Mouse (Mus musculus) hindbrain, embryonic 12.5 days (tissue): ENCODE data around the gene Lsm4. TPM values are rescaled to one million over a fixed set of nuclear protein-coding genes. Genes with fewer than 3 reads are reported as not detected.

Experiments used
- ATAC-seq: fragments of 200-750 bp; cut with Nextera tagmentation; 2 replicates; pipeline ENCODE4 v1.8.0; 2017; ENCODE audit warnings: moderate TSS enrichment; ENCODE audit not compliant: low FRiP score
- H3K27ac ChIP-seq: fragments of 300-500 bp; sonication (generic); 2 replicates; pipeline ENCODE4 v1.5.1; 2016; ENCODE audit warnings: mild to moderate bottlenecking
- H3K27me3 ChIP-seq: fragments of 300-500 bp; sonication (generic); 2 replicates; pipeline ENCODE4 v1.6.1; 2016; ENCODE audit warnings: mild to moderate bottlenecking
- H3K36me3 ChIP-seq: fragments of 300-500 bp; sonication (generic); 2 replicates; pipeline ENCODE4 v1.6.1; 2016; ENCODE audit warnings: mild to moderate bottlenecking
- H3K4me1 ChIP-seq: fragments of 300-500 bp; sonication (generic); 2 replicates; pipeline ENCODE4 v1.6.1; 2016
- H3K4me2 ChIP-seq: fragments of 300-500 bp; sonication (generic); replicated peaks from 2 replicates; pipeline ENCODE4 v1.6.1; 2016; ENCODE audit warnings: mild to moderate bottlenecking
- H3K4me3 ChIP-seq: fragments of 300-500 bp; sonication (generic); 2 replicates; pipeline ENCODE4 v1.5.1; 2016; ENCODE audit warnings: mild to moderate bottlenecking
- H3K9ac ChIP-seq: fragments of 300-500 bp; sonication (generic); 2 replicates; pipeline ENCODE4 v1.6.1; 2016; ENCODE audit warnings: mild to moderate bottlenecking, moderate library complexity
- H3K9me3 ChIP-seq: fragments of 300-500 bp; sonication (generic); replicated peaks from 2 replicates; pipeline ENCODE4 v1.6.1; 2016; ENCODE audit warnings: mild to moderate bottlenecking
- WGBS: fragments of 180-500 bp; shearing (Covaris S2); methylation state at CpG from one replicate; pipeline ENCODE4 v1.1.7; 2016; 5-methylcytosine and 5-hydroxymethylcytosine counted together
- polyA plus RNA-seq: library from polyadenylated mRNA; unstranded; fragments of >200 nt; fragmentation: Nextera tagmentation; extraction: Ambion mirVana; gene quantifications from 2 replicates; pipeline ENCODE4 v1.2.1, GENCODE M21; 2016

Gene Lsm4
- polyA plus RNA-seq, 1 experiment from 2014 or later: 227 TPM

GRCm38 (mm10) chr8:70654121-70654520 lies 18.9 kb upstream of the Lsm4 start:
- no peaks in the 10 kb centered on the region for H3K9me3 ChIP-seq
- H3K36me3 ChIP-seq: peaks cover 39% of the 10 kb centered on the region
- H3K27ac ChIP-seq: no peak overlapping the region
- H3K4me2 ChIP-seq: no peak overlapping the region
- no peak overlapping the region for H3K9ac ChIP-seq
- ATAC-seq: no peak
- H3K4me3 ChIP-seq: no peak overlapping the region
- 79% methylated on average over 1 of the region's 1 CpGs for WGBS
- peaks cover 62% of the 10 kb centered on the region for H3K4me1 ChIP-seq
- no peaks in the 10 kb centered on the region for H3K27me3 ChIP-seq

DNA sequence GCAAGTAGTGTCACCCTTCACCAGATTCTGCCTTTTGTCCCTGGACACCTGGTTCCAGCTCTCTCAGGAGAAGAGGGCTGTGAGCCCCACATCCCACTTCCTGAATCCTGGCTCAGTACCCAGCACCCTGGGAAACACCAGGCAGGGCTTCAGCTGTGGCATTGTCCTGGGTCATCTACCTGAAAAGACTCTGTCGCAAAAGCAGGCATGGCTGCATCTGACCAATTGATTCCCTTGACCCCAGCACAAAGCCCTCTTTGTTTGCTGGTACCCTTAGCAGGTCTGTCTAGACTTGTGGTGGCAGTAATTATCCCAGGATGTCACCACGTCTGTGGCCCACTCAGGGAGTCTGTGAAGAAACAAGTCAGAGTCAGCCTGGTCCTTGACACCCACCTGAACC lies 17.6 kb upstream of the Lsm4 start:
- peak overlapping the region; percentile 90 for H3K27ac ChIP-seq
- no peak for ATAC-seq
- peak overlapping the region; percentile 74 for H3K4me2 ChIP-seq
- H3K27me3 ChIP-seq: no peaks in the 10 kb centered on the region
- H3K9me3 ChIP-seq: no peaks in the 10 kb centered on the region
- 14% methylated on average over 2 of the region's 2 CpGs for WGBS
- H3K9ac ChIP-seq: no peak overlapping the region
- peaks cover 56% of the 10 kb centered on the region for H3K4me1 ChIP-seq
- no peak overlapping the region for H3K4me3 ChIP-seq
- peaks cover 27% of the 10 kb centered on the region for H3K36me3 ChIP-seq

DNA sequence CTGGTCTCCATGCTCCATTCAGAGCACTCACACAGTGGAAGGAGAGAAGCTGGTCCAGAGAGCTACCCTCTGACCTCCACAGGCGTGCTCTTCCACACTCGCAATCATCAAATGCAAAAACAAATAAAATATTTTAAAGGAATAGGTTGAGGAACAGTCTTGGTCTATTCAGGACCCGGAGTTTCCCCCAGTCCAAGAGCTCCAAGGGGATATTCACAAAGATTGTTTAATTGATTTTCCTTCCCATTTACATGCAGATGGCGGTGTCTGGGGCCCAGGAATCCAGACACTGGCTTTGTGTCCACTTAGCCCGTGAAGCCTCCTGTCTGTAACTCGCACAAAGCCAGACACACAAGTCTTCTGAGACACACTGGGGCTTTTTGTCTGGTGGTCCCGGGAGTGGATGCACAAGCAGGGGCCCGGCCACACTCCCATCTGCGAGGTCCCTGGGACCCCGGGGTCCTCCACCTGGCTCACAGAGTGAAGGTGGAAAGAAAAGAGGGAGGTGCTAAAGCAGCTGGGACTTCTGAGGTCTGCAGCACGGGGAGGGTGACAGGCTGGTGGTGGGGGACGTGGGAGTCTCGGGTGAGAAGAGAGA lies 16.8 kb upstream of the Lsm4 start:
- H3K27me3 ChIP-seq: no peaks in the 10 kb centered on the region
- H3K9ac ChIP-seq: peak overlapping the region; percentile 90; the same call in 1 of the 2 replicates
- H3K9me3 ChIP-seq: no peaks in the 10 kb centered on the region
- peak overlapping the region; percentile 74 for H3K4me2 ChIP-seq
- peak; percentile 63 for ATAC-seq
- H3K36me3 ChIP-seq: peaks cover 20% of the 10 kb centered on the region
- peaks cover 58% of the 10 kb centered on the region for H3K4me1 ChIP-seq
- WGBS: 20% methylated on average over 13 of the region's 13 CpGs
- no peak overlapping the region for H3K4me3 ChIP-seq
- H3K27ac ChIP-seq: peak overlapping the region; percentile 90

DNA sequence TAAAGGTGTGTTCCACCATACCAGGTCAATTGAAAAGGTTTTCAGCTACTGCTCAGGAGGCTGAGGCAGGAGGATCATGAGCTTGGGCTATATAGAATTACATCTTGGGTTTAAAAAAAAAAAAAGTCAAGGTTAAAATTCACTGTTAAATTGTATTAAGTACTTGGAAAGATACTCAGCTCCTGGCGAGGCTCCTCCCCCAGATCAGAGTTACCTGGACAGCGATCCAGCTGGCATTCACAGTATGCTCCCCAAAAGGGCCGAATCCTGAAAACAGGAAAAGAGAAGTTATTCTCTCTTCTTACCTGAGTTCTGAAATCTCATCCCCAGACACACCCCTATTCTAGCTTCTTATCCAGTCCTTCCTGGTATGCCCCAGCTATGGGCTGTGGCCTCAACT lies 15.8 kb upstream of the Lsm4 start:
- no peaks in the 10 kb centered on the region for H3K9me3 ChIP-seq
- 98% methylated on average over 3 of the region's 3 CpGs for WGBS
- peak overlapping the region; percentile 90 for H3K27ac ChIP-seq
- H3K36me3 ChIP-seq: peaks cover 11% of the 10 kb centered on the region
- H3K9ac ChIP-seq: peak overlapping the region; percentile 90
- peak overlapping the region; percentile 82 for H3K4me3 ChIP-seq
- H3K4me2 ChIP-seq: peak overlapping the region; percentile 74
- H3K27me3 ChIP-seq: no peaks in the 10 kb centered on the region
- H3K4me1 ChIP-seq: peaks cover 58% of the 10 kb centered on the region
- ATAC-seq: no peak

- Histone ChIP-seq H3K4me3 (peak overlapping the region; percentile 82), H3K27me3 (no peaks in the 10 kb centered on the region), H3K36me3 (peaks cover 6% of the 10 kb centered on the region), H3K4me2 (peak overlapping the region; percentile 74), H3K9ac (peak overlapping the region; percentile 90), H3K9me3 (no peaks in the 10 kb centered on the region), H3K4me1 (peaks cover 53% of the 10 kb centered on the region), H3K27ac (peak overlapping the region; percentile 90)
- WGBS: 63% methylated on average over 2 of the region's 2 CpGs
- no peak for ATAC-seq
Observed at GRCm38 (mm10) chr8:70657739-70658138, 15.3 kb upstream of the Lsm4 start.

DNA sequence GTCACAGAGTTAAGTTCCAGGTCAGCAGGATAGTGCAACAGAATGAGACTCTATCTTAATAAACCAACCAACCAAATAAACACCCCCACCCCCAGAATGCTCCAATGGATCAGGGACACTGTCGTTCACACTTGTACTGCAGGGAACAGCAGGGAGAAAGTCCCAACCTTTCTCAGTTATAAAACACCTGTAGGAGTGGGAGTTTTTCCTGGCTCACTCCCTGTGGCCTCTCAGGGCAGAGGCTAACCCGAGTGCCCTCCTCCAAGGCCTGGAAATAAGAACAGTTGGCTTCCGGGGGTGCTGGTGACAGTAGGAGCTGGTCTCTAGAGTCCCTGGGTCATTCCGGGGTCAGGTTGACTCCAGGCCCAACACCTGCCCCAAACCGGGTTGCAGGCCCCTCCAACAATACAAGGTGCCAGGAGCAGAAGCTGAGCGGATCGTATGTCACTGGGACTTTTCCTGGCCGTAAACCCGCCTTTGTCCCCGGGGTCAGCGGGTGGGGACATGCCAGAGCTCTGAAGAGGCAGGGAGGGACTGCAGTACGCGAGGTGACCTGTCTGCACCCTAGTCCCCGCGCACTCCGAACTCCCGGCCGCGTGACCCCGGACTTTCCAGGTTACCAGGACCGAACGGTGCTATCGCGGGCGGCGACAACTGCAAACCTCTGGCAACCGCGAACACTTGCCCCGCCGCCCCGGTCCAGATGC lies 14.0 kb upstream of the Lsm4 start:
- Histone ChIP-seq H3K9ac (peak overlapping the region; percentile 90), H3K36me3 (peaks cover 5% of the 10 kb centered on the region), H3K4me2 (peak overlapping the region; percentile 74), H3K9me3 (no peaks in the 10 kb centered on the region), H3K27me3 (no peaks in the 10 kb centered on the region), H3K4me3 (peak overlapping the region; percentile 82), H3K27ac (peak overlapping the region; percentile 90), H3K4me1 (peaks cover 53% of the 10 kb centered on the region)
- WGBS: 1% methylated on average over 31 of the region's 31 CpGs
- peak; percentile 14 for ATAC-seq

DNA sequence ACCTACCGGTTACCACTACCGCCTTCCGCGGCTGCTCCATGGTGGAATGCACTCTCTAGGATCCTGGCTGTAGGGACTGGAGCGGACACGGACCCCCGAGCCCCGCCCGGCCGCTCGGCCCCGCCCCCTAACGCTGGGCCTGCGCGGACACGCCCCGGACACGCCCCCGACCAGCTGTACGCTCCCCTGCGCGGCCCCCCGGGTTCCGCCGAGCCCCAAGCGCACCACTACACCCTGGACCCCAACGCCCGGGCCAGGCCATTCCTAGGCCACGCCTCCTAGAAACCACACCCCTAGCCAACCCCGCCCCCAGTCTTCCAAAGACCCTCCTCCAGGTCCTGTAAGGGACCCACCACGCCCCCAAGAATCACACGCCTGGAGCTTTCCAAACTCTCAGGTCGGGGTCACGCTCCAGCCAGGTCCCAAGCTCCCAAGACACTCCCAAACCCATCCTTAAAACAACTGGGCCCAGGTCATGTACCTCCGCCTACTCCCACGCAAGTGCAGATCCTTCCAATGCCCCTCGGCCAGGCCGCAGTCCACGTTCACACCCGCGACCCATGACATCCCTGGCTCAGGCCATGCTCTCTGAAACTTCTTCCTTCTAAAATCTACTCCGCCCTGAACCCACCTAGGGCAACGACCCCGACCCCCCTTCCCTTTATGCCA lies 13.3 kb upstream of the Lsm4 start:
- Histone ChIP-seq H3K4me2 (peak overlapping the region; percentile 74), H3K9ac (peak overlapping the region; percentile 90), H3K4me1 (peaks cover 51% of the 10 kb centered on the region), H3K27ac (peak overlapping the region; percentile 90), H3K36me3 (peaks cover 1% of the 10 kb centered on the region), H3K4me3 (peak overlapping the region; percentile 82), H3K27me3 (no peaks in the 10 kb centered on the region), H3K9me3 (no peaks in the 10 kb centered on the region)
- whole genome bisulfite sequencing: 1% methylated on average over 44 of the region's 44 CpGs
- peak; percentile 85 for ATAC-seq

DNA sequence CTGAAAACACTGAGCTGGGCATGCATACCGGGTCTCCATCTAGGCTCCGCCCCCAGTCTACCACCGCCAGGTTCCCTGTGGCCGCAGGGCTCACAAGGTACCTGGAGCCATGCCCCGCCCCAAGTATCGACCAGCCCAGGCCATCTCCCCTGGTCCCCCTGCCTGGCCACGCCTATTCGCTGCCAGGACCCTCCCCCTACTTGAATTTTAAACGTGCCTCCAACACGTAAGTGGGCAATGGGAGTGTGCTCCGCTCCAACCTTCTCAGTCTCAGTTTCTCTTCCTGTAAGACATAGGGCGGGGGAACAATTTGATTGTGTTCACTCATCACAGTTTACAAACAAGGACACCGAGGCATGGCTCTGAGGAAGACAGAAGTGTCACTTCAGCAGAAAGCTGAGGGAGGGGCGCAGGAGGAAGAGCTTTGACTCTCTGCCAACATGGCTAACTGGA lies 12.7 kb upstream of the Lsm4 start, which contains the start of gene Pgpep1:
Gene Pgpep1 (minus strand): TSS at position 116 of the 453 bp plus-strand sequence.
- Histone ChIP-seq H3K36me3 (no peaks in the 10 kb centered on the region), H3K27ac (peak within 1 kb of the TSS; percentile 90), H3K4me1 (peaks cover 45% of the 10 kb centered on the region), H3K27me3 (no peaks in the 10 kb centered on the region), H3K9ac (peak within 1 kb of the TSS; percentile 90), H3K4me3 (peak within 1 kb of the TSS; percentile 82), H3K9me3 (no peaks in the 10 kb centered on the region), H3K4me2 (peak within 1 kb of the TSS; percentile 74)
- peak; percentile 35 for ATAC-seq
- 4% methylated on average over 14 of the region's 14 CpGs for WGBS

DNA sequence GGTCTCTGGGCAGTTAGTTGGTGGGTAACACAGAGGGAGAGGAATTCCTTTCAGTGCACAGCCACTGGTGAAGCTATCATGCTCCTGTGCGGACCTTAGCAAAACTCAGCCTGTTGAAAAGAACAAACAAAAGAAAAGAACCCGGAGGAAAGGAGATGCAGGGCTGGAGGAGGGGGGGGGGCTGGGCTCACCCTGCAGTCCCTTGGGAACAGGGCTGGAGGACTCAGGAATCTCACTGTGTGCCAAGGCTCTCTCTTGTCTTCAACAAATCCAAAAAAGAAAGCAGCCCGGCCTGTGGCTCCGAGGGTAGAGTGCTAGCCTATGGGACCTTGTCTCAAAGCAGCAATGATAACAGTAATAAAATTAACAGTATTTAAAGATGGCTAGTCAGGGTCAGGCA lies 9.4 kb upstream of the Lsm4 start:
- WGBS: 29% methylated on average over 4 of the region's 4 CpGs
- Histone ChIP-seq H3K4me3 (no peak overlapping the region), H3K36me3 (no peaks in the 10 kb centered on the region), H3K4me2 (no peak overlapping the region), H3K4me1 (peaks cover 13% of the 10 kb centered on the region), H3K27me3 (no peaks in the 10 kb centered on the region), H3K9ac (no peak overlapping the region), H3K27ac (0 out of 2 replicates have a peak overlapping the region, but pooled peaks have one; percentile 23), H3K9me3 (no peaks in the 10 kb centered on the region)
- no peak for ATAC-seq

DNA sequence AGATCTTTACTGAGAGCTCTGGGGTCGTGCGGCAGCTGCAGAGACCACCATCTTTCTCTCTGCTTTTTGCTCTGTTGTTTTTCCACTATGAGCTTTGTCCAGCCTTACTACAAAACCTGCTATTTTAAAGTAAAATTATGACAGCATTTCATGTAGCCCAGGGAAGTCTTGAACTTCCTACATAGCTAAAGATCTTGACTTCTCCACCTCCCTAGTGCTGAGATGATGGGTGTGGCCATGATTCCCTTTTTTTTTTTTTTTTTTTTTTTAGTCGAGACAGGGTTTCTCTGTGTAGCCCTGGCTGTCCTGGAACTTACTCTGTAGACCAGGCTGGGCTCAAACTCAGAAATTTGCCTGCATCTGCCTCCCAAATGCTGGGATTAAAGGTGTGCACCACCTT lies 8.4 kb upstream of the Lsm4 start:
- no peak overlapping the region for H3K9ac ChIP-seq
- peaks cover 8% of the 10 kb centered on the region; the same call in 1 of the 2 replicates for H3K4me1 ChIP-seq
- 81% methylated on average over 3 of the region's 3 CpGs for WGBS
- no peak for ATAC-seq
- no peaks in the 10 kb centered on the region for H3K36me3 ChIP-seq
- no peak overlapping the region for H3K4me3 ChIP-seq
- no peak overlapping the region for H3K4me2 ChIP-seq
- H3K27ac ChIP-seq: no peak overlapping the region
- no peaks in the 10 kb centered on the region for H3K9me3 ChIP-seq
- no peaks in the 10 kb centered on the region for H3K27me3 ChIP-seq

GRCm38 (mm10) chr8:70665599-70665998 lies 7.4 kb upstream of the Lsm4 start:
- no peaks in the 10 kb centered on the region for H3K27me3 ChIP-seq
- 69% methylated on average over 2 of the region's 2 CpGs for WGBS
- H3K27ac ChIP-seq: no peak overlapping the region
- no peaks in the 10 kb centered on the region for H3K36me3 ChIP-seq
- peaks cover under 1% of the 10 kb centered on the region; the same call in 1 of the 2 replicates for H3K4me1 ChIP-seq
- H3K9ac ChIP-seq: no peak overlapping the region
- no peak for ATAC-seq
- no peaks in the 10 kb centered on the region for H3K9me3 ChIP-seq
- no peak overlapping the region for H3K4me3 ChIP-seq
- H3K4me2 ChIP-seq: no peak overlapping the region

DNA sequence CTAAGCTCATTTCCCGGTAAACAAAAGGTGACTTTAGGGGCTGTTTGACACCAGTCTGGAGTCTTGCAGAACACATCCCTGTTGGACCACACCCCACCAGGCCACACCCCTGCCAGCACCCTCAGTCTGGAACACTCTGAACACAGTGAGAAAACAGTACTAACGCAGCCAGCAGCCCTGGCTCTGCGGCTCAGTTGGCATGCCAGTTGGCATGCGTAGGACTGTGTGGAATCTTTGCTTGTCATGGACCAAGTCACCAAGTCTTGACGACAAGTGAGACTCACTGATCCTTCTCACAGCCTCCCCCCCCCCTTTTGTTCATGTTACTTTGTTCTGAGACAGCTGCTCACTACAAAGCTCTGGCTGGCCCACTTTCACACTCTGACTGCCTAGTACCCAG lies 6.0 kb upstream of the Lsm4 start:
- Histone ChIP-seq H3K27me3 (no peaks in the 10 kb centered on the region), H3K9ac (no peak overlapping the region), H3K9me3 (no peaks in the 10 kb centered on the region), H3K4me1 (no peaks in the 10 kb centered on the region; the same call in 1 of the 2 replicates), H3K4me3 (no peak overlapping the region), H3K4me2 (no peak overlapping the region), H3K27ac (no peak overlapping the region), H3K36me3 (no peaks in the 10 kb centered on the region)
- 76% methylated on average over 5 of the region's 5 CpGs for WGBS
- no peak for ATAC-seq
